Mouse (Mus musculus): Measurements from ENCODE around the gene Ssr4. TPM values are rescaled to one million over a fixed set of nuclear protein-coding genes. Genes with fewer than 3 reads are reported as not detected.

Gene Ssr4
- polyA plus RNA-seq, 1 experiment from 2014 or later, result 400 TPM

DNA sequence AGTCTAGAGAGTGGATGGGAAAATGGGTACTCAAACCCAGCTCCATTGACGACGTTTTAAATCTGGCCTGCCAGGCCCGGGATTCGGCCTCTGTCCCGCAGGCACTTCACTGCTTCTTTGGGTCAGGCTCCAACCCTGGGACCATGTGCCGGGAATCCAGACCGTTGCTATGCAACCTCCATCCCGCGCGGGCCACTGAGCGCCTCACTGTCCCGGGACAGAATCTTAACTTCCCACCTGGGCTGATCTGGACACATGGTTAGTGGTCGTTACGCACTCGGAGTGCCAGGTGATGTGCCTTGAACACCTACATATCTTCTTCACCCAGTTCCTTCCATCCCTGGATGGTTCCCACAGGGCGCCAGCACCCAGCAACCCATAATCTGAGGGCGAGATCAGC is 36.9 kb downstream of the Ssr4 start:
- TF ChIP-seq CTCF (IDR thresholded peaks at IDR 0.05; ENCODE audit: low read depth) (no peak), EP300 (optimal IDR thresholded peaks at IDR 0.05) (no peak)
- Histone ChIP-seq H3K27me3 (ENCODE audit: control insufficient read depth, insufficient read depth, low read length) (no peaks in the 10 kb centered on the region), H3K4me1 (replicated peaks; ENCODE audit: control insufficient read depth, insufficient read depth) (no peaks in the 10 kb centered on the region), H3K9me3 (ENCODE audit: control insufficient read depth, low read length) (no peaks in the 10 kb centered on the region), H3K9ac (ENCODE audit: low read length) (no peak overlapping the region), H3K27ac (replicated peaks) (no peak overlapping the region), H3K4me3 (ENCODE audit: low read depth, low read length) (peak overlapping the region; percentile 57), H3K4me2 (replicated peaks; ENCODE audit: low read depth) (peak overlapping the region; percentile 71), H3K36me3 (ENCODE audit: control insufficient read depth, insufficient read depth, low read length) (no peaks in the 10 kb centered on the region)
- no peak for ATAC-seq (ENCODE audit: low FRiP score, low TSS enrichment)
- 21% methylated on average over 17 of the region's 17 CpGs for WGBS
- no peak for DNase-seq (ENCODE audit: low spot score)

DNA sequence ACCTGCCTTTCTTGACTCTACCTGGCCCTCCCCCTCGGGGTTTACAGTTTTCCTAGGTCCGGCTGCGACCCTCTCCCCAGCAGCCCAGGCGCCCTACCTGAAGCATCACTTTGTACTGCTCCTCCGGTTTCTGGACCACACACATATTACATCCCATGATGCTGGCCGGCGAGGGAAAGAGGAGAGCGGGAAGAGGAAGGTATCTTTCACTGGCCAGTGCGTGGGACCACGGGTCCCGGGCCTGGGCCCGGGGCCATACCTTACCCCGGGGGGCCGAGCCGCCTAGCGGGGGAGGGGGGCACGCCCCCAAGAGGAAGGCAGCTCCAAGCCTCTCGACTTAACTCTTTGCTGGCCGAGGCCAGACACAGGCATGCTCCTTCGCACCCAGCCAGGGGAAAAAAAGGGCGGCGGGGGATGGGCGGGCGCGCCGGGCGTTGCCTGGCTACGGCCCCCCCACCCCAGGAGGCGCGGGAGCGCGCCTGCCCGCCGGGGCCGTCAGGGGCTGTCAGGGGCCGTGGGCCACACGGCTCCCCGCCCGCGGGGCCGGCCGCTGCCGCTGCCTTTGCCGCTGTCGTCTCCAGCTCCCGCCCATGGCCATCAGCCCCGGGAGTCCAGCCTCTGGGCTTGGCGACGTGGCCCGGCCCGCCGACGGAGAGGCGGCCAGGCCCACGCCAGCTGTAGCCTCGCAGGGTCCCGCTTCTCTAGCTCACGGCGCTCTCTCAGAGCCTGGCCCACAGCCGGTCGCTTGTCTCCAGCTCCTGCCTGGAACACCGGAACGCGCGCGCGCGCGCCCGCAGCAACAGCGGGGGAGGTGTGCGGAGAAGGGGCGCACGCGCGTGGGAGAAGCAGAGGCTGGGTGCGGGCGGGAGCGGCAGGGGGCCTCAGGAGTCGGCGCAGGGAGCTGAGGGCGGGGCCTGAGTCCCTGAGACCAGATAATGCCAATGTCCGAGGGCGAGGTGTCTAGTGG is 37.6 kb downstream of the Ssr4 start, which contains the start of gene Pdzd4:
TSS of gene Pdzd4 (minus strand) at position 785 of the 967 bp plus-strand sequence.
- Histone ChIP-seq H3K27ac (replicated peaks) (peak within 1 kb of the TSS; percentile 30; the same call in 1 of the 2 replicates), H3K27me3 (ENCODE audit: control insufficient read depth, insufficient read depth, low read length) (no peaks in the 10 kb centered on the region), H3K4me3 (ENCODE audit: low read depth, low read length) (peak within 1 kb of the TSS; percentile 57), H3K4me1 (replicated peaks; ENCODE audit: control insufficient read depth, insufficient read depth) (no peaks in the 10 kb centered on the region), H3K36me3 (ENCODE audit: control insufficient read depth, insufficient read depth, low read length) (no peaks in the 10 kb centered on the region), H3K9ac (ENCODE audit: low read length) (peak within 1 kb of the TSS; percentile 66), H3K4me2 (replicated peaks; ENCODE audit: low read depth) (peak within 1 kb of the TSS; percentile 71), H3K9me3 (ENCODE audit: control insufficient read depth, low read length) (no peaks in the 10 kb centered on the region)
- TF ChIP-seq EP300 (optimal IDR thresholded peaks at IDR 0.05) (no peak), CTCF (IDR thresholded peaks at IDR 0.05; ENCODE audit: low read depth) (no peak)
- WGBS, result 16% methylated on average over 40 of the region's 84 CpGs
- ATAC-seq (ENCODE audit: low FRiP score, low TSS enrichment), result peak; percentile 77
- DNase-seq (ENCODE audit: low spot score), result peak; percentile 59

DNA sequence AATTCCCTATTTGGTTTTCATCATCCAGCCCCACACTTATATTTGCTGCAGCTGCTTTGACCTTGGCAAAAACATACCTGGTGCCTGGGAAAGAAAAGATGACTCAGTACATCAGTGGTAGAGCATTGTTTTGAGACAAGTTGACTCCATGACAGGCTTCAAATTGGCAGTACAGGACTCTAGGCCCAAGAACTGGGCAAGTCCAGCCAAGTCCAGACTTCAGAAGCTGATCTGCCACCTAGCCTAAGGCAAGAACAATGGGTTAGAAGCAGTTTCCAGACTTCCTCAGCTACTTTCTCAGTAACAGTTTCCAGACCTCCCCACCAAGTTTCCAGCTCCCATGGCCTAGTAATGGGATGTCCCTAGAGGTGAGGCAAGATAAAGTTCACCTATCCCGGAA is 48.9 kb downstream of the Ssr4 start:
- Histone ChIP-seq H3K9me3 (ENCODE audit: control insufficient read depth, low read length) (no peaks in the 10 kb centered on the region), H3K4me3 (ENCODE audit: low read depth, low read length) (no peak overlapping the region), H3K27me3 (ENCODE audit: control insufficient read depth, insufficient read depth, low read length) (no peaks in the 10 kb centered on the region), H3K4me1 (replicated peaks; ENCODE audit: control insufficient read depth, insufficient read depth) (no peaks in the 10 kb centered on the region), H3K9ac (ENCODE audit: low read length) (no peak overlapping the region), H3K27ac (replicated peaks) (no peak overlapping the region), H3K4me2 (replicated peaks; ENCODE audit: low read depth) (no peak overlapping the region), H3K36me3 (ENCODE audit: control insufficient read depth, insufficient read depth, low read length) (no peaks in the 10 kb centered on the region)
- ATAC-seq (ENCODE audit: low FRiP score, low TSS enrichment) (no peak), DNase-seq (ENCODE audit: low spot score) (no peak)
- TF ChIP-seq EP300 (optimal IDR thresholded peaks at IDR 0.05) (no peak), CTCF (IDR thresholded peaks at IDR 0.05; ENCODE audit: low read depth) (no peak)
- WGBS, result 90% methylated on average over 1 of the region's 1 CpGs

DNA sequence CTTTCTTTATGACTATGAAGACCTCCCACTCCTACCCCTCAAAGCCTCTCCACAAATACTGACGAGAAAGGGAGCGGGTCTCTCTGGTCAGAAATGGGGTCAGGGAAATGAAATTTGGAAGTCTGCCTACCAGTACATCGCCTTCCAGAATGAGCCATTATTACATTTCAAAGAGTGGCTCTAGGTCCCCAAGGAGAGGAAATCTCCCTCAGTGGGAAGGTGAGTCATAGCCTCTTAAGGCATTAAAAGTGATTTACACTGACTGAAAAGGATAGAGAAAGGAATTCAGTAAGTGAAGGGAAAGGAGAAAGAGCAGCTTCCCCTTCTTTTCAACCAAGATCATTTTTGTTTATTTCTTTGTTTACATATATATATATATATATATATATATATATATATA is 49.9 kb downstream of the Ssr4 start:
- Histone ChIP-seq H3K4me3 (ENCODE audit: low read depth, low read length) (no peak overlapping the region), H3K36me3 (ENCODE audit: control insufficient read depth, insufficient read depth, low read length) (no peaks in the 10 kb centered on the region), H3K27me3 (ENCODE audit: control insufficient read depth, insufficient read depth, low read length) (no peaks in the 10 kb centered on the region), H3K4me1 (replicated peaks; ENCODE audit: control insufficient read depth, insufficient read depth) (no peaks in the 10 kb centered on the region), H3K4me2 (replicated peaks; ENCODE audit: low read depth) (no peak overlapping the region), H3K27ac (replicated peaks) (no peak overlapping the region), H3K9ac (ENCODE audit: low read length) (no peak overlapping the region), H3K9me3 (ENCODE audit: control insufficient read depth, low read length) (no peaks in the 10 kb centered on the region)
- WGBS, result 57% methylated on average over 3 of the region's 3 CpGs
- DNase-seq (ENCODE audit: low spot score) (no peak), ATAC-seq (ENCODE audit: low FRiP score, low TSS enrichment) (no peak)
- no peak for TF ChIP-seq CTCF (IDR thresholded peaks at IDR 0.05; ENCODE audit: low read depth)
- TF ChIP-seq EP300 (optimal IDR thresholded peaks at IDR 0.05), result no peak

Other genes starting within 250 kb of the Ssr4 start
- gene Dusp9, start 147.6 kb upstream of the Ssr4 start, polyA plus RNA-seq (2015; fragmentation: Nextera tagmentation; extraction: Ambion mirVana), result 8.2 and 8.9 TPM in 2 replicates
- gene Pnck, start 126.9 kb upstream of the Ssr4 start, polyA plus RNA-seq (2015; fragmentation: Nextera tagmentation; extraction: Ambion mirVana), result 19.3 and 24.5 TPM in 2 replicates
- 7.5 and 9.2 TPM in 2 replicates for gene Slc6a8, start 113.9 kb upstream of the Ssr4 start, polyA plus RNA-seq (2015; fragmentation: Nextera tagmentation; extraction: Ambion mirVana)
- 270 and 283 TPM in 2 replicates for gene Bcap31, start 70.9 kb upstream of the Ssr4 start, polyA plus RNA-seq (2015; fragmentation: Nextera tagmentation; extraction: Ambion mirVana)
- 9.3 and 9.4 TPM in 2 replicates for gene Abcd1, start 70.4 kb upstream of the Ssr4 start, polyA plus RNA-seq (2015; fragmentation: Nextera tagmentation; extraction: Ambion mirVana)
- gene Plxnb3, start 29.9 kb upstream of the Ssr4 start, polyA plus RNA-seq (2015; fragmentation: Nextera tagmentation; extraction: Ambion mirVana), result 0.30 and 0.36 TPM in 2 replicates
- gene Srpk3, start 12.6 kb upstream of the Ssr4 start, polyA plus RNA-seq (2015; fragmentation: Nextera tagmentation; extraction: Ambion mirVana), result 2.2 and 2.6 TPM in 2 replicates
- gene Idh3g, start 131 bp upstream of the Ssr4 start, polyA plus RNA-seq (2015; fragmentation: Nextera tagmentation; extraction: Ambion mirVana), result 130 and 133 TPM in 2 replicates
- 0.27 and 0.38 TPM in 2 replicates for gene Pdzd4, start 37.9 kb downstream of the Ssr4 start, polyA plus RNA-seq (2015; fragmentation: Nextera tagmentation; extraction: Ambion mirVana)
- 0.42 and 0.67 TPM in 2 replicates for gene Avpr2, start 105.1 kb downstream of the Ssr4 start, polyA plus RNA-seq (2015; fragmentation: Nextera tagmentation; extraction: Ambion mirVana)
- 3.9 and 5.8 TPM in 2 replicates for gene L1cam, start 109.1 kb downstream of the Ssr4 start, polyA plus RNA-seq (2015; fragmentation: Nextera tagmentation; extraction: Ambion mirVana)
- gene Arhgap4, start 134.8 kb downstream of the Ssr4 start, polyA plus RNA-seq (2015; fragmentation: Nextera tagmentation; extraction: Ambion mirVana), result 1.2 TPM in 2 replicates
- gene Naa10, start 134.9 kb downstream of the Ssr4 start, polyA plus RNA-seq (2015; fragmentation: Nextera tagmentation; extraction: Ambion mirVana), result 82.6 and 88.2 TPM in 2 replicates
- 19.2 and 19.7 TPM in 2 replicates for gene Renbp, start 143.8 kb downstream of the Ssr4 start, polyA plus RNA-seq (2015; fragmentation: Nextera tagmentation; extraction: Ambion mirVana)
- gene Hcfc1, start 179.3 kb downstream of the Ssr4 start, polyA plus RNA-seq (2015; fragmentation: Nextera tagmentation; extraction: Ambion mirVana), result 16.1 and 16.5 TPM in 2 replicates
- 37.6 and 39.5 TPM in 2 replicates for gene Irak1, start 236.9 kb downstream of the Ssr4 start, polyA plus RNA-seq (2015; fragmentation: Nextera tagmentation; extraction: Ambion mirVana)

Data from stomach, postnatal 0 days (tissue).